Mouse (Mus musculus): ENCODE results near the gene Vav3.

The Vav3 gene

DNA sequence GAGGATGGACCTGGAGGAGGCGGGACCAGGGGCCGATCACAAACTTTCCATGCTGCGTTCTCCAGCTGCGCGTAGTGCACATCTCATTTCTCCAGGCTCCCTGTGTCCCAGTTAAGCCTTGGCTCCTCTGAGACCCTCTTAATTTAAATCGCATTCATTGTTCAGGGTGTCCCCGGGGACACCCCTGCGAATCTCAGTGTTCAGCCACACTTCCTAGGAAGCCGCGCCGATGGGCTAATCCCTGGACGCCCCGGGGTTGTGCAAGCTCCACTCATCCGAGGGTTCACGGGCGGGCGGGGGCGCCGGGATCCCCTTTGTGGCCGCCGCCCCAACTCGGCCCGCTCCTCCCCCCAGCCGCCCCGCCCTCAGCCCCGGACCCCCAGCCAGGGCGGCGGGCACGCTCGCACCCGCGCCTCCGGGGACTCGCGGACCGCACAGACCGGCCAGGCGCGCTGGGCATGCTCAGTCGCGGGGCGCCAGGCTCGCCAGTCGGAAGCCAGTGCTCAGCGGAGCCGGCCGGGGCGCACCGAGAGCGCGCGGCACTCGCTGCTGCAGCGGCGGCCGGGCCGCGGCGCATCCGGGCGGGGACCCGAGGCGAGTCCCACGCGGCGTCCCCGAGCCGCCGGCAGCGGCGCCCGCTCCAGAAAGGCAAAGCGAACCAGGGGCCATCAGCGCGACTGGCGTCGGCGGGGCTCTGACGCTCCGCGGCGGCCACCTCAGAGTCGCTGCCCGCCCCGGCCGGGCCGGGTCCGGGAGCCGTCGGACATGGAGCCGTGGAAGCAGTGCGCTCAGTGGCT, at the start of gene Vav3:
Gene Vav3, plus strand, starts transcription at position 380 of the 797 bp plus-strand sequence.
- no peak for DNase-seq (ENCODE audit: low read depth)

DNA sequence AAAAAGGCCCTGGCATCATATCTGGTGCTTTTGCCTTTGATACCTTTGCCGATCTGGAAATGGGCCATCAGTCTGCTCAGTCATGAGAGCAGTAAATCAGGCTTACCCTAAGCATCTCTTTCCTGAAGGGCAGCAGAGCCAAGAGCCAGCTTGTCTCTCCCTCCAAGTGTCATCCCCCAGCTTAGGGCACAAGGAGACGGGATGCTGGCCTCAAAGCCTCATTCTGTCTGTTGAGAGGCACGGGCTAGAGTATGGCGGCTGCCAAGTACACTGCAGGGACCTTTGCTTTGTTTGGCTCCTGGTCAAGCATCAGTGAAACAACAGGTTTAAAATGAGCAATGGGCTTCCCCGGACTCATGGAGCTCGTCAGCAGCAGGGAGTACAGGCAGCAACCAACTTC, 41.6 kb upstream of the Vav3 start:
- DNase-seq (ENCODE audit: low read depth) = no peak

DNA sequence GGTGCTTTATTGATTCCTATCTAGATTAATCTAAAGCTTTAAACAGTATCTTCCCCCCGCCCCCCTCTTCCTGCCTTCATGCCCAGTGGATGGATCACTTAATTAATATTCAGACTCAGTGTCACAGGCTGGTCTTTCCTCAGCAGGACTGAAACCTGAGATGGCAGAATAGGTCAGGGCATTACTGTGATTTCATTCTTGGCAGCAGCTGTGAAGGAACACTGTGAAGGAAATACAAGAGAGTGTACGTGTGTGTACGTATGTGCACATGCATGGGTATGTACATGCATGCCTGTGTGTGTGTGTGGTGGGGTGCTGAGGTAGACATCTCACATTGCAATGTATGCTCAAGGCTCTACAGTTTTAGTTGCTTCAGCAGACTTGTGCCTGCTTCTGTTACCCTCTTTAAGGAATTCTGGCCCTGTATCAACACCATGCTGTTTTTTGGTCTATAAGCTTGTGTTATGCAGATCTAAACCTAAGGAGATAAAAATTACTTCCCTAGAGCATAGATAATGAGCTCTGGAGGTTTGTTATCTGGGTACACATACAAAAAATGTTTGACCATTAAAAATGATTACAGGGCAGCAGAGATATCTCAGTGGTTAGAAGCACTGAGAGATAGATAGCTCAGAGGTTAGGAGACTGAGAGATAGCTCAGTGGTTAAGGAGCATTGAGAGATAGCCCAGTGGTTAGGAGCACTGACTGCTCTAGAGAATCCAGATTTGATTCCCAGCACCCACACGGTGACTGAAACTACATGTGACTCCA, 41.0 kb upstream of the Vav3 start:
- no peak for DNase-seq (ENCODE audit: low read depth)

DNA sequence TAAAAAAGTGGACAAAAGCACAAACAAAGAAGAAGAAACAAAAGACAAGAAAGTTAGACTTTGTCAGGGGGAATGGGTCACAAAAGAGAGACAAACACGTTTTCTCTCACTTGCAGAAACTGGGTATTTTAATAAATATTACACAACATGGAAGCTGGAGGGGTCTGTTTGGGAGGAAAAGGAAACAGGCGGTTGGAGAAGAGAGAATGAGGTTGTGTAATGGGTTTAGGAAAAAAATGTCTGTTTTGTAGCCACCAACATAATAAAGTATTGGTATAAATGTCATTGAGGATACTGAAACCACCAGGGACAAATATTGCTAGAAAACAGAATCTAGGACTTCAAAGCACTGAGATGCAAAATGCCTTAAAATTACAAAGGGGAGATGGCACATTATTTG, 38.4 kb upstream of the Vav3 start:
- DNase-seq (ENCODE audit: low read depth) = no peak

DNA sequence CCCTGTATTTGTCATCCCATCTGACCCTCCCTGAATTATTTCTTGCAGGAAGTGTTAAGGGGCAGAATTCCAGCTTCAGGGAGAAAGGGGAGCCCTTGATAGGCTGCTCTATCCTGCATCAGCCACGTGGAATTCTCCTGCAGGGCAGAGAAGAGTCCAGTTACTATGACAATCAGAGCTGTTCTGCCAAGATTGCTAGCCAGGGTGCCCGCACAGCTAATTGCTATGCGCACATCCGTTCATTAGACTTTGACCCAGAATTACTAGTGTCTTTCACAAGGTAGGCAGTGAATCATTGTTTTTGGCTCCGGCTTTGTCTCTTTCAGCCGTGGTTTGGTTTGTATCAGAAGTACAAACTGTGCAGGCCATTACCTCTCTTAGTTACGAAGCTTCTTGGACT, 33.0 kb upstream of the Vav3 start:
- DNase-seq (ENCODE audit: low read depth) = no peak

DNA sequence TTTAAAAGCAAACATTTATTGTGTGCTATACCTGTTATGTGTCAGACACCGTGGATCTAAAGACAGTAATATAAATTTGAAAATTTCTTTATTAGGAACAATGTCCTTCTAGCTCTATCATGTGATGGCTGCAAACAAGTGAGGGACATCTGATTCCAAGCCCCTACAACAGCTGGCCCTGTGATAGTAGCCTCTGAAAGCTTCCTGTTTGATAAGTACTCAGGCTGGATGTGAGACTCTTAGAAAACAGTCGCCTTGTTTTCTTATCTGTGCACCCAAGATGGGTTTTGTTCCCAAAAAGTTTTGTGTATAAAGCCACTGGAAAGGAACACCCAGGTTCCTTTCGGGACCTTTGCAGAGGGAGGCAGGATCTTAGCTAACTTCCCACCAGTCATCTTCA, 32.0 kb upstream of the Vav3 start:
- no peak for DNase-seq (ENCODE audit: low read depth)

DNA sequence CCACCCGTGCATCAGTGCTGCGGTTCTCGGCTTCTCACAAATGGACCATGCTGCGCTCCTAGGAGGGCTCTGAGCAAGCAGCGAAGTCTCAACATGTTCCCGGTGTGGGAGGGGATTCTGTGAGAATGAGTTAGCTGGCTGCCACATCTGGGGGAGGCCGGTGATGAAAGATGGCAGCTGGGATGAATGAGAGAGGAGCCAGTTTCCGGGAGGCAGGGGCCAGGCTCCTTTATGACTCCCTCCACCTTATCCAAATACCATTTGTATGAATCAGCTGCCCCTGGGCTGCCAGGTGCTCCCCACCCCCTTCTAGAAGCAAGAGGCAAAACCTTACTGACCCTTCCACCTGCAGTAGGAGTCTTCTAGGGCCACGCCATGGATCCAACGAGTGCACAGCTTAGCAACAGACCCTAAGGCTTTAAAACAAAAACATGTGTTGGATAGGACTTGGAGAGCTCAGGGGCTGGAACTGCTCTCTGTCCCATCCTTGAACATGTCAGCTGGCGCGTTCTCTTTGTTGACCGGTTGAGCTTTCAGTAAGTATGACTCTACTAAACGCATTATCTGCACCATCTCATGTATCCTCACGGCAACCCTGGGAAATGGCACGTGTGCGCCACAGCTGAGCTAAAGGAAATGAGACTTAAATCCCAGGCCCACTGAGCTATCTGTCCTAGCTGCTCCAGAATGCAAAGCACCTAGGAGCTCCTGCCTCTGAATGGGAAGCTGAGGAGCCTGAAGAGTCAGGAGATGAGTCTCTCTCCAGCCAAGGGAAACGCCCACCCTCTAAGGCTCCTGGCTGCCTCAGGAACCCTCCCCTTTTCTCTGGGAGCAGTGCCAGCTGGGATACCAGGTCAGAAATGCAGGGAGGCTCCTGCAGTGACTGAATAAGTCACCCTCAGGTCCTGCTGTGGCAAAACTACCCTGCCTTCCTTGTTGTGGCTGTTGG, 30.9 kb upstream of the Vav3 start:
- DNase-seq (ENCODE audit: low read depth) = no peak

DNA sequence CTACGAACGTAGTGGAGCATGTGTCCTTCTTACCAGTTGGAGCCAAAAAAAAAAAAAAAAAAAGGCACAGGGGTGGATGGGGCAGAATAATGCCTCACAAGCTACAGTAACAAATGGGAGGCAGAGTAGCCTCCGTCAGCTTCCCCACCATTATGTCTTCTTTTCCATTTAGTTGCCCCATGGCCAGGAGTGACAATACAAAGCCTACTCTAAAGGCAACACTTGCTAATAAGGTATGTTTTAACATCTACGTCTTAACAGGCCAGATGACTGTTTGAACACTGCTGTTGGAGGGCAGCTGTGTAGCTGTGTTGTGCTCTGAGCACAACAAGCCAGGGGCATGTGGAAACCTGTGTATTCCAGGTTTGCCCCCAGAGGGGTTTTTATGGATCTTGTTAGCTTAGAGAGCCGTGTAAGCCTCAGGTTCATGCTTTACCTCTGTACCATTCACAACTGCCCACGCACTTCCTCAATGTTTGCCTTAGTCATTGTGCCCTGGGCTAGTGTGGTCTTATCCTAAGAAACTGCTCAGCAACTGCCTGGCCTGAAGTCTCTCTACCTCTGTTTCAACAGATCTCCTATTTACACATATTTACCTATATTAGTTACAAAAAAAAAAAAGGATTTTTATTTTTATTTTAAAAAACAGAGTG, 29.2 kb upstream of the Vav3 start:
- DNase-seq (ENCODE audit: low read depth) = no peak

DNA sequence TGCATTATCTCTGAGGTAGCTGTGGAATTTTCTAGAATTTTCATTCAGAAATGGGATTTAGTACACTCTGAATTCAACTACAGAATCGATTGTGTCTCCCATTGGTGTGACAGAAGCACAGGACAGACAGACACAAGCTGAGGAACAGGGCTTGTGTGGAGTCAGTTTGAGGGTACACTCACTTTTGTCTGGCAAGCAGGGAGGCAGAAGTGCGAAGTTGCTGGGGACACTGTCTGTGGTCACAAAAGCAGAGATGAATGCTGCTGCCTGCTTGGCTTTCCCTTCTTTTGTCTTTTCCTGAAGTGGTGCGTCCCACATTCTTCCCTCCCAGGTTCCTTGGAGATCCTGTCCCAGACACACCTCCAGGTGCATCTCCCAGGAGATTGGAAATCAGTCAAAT, 28.6 kb upstream of the Vav3 start:
- no peak for DNase-seq (ENCODE audit: low read depth)

DNA sequence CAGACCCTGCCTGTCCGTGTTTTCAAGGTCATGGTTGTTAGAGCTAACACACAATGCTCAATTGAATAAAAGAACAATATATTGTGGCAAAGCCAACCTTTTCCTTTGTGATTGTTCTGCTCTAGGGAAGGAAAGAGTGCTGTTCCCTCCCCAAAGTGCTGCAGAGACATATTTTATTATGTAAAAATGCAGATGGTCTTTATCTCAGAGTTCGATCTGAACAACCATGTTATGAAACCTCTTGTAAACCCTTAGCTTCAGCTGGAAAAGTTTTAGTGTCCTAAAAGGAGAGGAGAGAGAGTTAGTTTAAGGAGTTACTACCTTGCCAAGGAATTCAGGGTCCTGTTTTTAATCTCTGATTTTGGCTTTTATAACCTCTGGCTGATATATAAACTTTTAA, 27.0 kb upstream of the Vav3 start:
- DNase-seq (ENCODE audit: low read depth) = no peak

DNA sequence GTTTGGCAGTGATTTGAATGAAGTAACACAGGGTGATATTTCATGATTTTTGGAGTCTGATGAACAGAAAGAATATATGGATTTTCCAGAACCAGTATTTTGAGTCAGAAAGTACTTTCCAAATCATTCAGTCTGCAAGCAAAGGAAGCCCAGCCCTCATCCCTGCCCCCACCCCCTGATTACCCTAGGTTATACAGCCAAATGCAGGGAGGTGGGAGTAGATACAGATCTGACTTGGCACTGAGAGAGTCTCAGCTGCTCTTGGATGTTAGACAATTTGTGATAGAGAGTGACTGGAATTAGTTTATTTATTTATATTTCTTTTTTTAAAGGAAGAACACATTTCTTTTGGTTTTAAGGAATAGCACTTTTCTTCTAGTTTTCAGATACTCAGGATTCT, 18.2 kb upstream of the Vav3 start:
- DNase-seq (ENCODE audit: low read depth) = no peak

DNA sequence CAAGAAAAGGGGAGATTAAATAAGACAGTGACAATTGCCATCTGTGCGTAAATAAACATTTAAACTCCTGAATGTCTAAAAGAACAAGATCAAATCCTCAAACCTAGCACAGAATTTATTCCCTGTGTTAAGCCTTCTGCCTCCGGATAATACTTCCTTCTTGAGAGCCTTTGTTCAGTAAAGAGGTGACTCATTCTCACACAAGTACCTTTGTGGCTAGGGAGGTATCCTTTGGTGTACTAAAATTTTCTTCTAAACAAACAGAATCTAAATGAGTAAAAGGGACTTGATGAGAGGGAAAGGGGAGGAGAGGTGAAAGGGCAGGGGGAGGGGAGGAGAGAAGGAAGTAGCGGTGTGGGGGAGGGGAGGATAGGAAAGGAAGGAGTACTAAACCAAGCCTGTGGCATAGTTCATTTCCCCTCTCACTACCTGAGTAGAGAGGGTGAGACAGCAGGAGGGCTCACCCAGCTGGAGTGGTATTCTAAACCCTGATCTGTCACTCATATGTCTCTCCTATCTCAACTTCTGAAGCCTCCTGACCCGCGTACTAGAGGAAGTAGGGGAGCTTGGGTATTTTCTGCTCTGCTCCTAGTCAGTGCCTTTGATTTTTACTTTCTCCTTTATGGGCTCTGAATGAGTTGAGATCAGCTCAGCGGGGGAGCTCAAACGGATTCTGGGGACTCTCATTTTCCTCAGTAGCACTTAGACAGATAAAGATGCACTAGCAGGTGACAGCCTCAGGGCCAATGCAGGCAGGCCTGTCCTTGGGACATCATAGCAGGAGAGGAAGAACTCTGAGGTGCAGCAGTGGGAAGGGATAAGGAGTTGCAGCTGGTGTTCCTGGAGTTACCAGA, 16.8 kb upstream of the Vav3 start:
- DNase-seq (ENCODE audit: low read depth) = no peak

DNA sequence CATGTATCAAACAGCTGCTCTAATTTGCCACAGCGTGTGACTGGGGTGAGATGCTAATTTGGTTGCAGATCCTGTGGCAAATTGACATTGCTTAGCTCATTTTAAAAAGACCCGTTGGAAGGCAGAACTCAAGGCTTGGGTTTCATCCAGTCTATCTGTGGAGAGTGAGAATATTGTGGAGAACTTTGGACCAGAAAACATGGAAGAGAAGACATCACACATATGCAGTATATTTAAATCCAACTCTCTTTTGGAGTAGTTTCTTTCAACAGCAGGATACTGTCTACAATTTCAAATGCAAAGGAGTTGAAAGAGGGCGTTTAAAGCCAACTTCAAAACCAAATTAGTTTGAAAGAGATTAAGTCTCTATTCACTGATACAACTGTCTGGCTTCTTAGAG, 13.3 kb upstream of the Vav3 start:
- no peak for DNase-seq (ENCODE audit: low read depth)

DNA sequence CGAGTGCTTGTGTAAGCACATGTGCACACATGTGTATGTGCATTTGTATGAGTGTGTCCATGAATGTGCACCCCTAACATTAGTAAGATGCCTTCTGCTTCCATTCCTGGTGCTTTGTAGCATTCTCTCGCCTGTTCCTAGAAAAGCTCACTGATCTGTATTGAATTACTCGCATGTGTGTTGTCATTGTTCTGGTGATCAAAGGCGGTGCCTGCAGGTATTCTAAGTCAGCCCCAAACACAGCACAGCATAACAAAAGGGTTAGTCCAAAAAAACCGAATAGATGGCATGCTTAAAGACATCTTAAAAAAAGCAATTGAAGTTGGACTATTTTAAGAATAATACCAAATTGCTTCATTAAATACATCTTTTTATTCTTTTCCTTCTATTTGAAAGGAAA, 7.7 kb upstream of the Vav3 start:
- no peak for DNase-seq (ENCODE audit: low read depth)

DNA sequence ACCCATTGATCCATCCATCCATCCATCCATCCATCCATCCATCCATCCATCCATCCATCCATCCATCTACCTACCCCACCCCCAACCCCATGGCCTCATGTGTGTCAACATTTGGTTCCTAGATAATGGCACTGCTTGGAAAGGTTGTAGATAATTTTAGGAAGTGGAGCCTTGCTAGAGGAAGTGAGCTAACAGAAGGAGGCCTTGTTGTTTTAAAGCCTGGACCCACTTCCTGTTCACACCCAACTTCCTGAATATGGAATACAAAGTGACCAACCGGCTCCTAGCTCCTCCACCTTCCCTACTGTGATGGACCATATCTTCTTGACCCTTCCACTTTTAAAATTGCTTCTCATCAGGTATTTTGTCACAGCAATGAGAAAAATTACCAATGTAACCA, 5.0 kb upstream of the Vav3 start:
- no peak for DNase-seq (ENCODE audit: low read depth)

DNA sequence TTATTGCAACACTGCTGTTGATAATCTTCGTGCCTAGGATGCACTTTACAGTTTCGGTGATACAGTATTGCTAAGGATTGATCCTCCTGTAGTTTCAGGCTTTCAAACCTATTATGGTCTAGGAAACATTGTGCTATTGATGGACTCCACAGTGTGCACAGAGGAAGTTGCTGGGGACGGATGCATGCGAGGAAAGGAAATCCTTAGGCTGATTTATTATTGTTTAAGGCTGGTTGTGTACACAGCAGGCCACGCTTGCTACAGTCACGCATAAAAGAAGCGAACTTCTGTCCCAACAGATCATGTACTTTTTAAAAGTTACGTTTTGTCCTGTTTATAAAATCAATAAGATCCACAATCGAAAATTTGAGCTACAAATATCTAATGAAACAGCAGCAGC, 1.2 kb upstream of the Vav3 start:
- no peak for DNase-seq (ENCODE audit: low read depth)

DNA sequence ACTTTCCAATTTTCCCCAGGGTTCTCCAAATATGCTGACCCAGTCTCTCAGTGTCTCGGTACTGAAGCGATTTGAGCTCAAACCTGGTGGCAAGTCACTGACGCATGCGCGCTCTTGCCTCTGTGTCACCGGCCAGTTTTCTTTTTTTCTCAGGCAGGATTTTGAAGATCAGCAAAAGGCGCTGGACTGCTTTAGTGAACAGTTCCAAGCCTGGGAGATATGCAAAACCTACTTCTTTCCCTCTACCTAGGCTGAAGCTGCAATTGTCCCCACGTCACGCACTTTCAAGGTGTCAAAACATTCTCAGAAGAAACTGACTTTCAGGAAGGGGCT, 546 bp upstream of the Vav3 start:
- no peak for DNase-seq (ENCODE audit: low read depth)

DNA sequence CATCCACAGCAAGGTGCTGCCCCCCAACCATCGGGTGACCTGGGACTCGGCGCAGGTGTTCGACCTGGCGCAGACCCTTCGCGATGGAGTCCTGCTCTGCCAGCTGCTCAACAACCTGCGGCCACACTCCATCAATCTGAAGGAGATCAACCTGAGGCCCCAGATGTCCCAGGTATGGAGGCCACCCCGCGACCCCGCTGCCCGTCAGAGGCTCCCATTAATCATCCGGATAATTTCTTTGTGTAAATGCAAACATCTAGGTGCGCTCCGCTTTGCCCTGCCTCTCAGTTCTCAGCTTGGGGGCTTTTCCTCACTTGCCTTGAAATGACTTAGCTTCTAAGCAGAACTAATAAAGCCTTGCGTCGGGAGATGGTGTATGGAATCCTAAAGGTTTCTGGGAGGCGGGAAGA, 623 bp downstream of the Vav3 start:
- no peak for DNase-seq (ENCODE audit: low read depth)

DNA sequence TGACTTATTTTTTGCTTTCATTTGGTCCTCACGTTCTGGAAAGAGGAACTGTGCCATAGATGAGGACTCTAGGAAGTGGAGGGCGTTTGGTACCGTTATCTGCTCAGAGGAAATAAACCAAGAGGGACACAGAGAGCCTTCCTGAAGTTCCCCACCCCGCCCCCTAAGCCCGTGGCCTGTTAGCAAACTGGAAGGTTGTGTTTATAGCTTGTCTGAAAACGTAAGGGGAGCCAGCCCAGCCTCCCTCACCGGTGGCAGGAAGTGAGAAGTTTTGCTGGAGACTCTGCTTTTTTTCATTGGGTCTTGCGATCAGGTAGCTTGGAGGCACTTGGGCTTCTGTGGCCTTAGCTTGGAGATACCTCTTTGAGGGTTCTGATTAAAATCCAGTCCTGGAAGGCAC, 1.2 kb downstream of the Vav3 start:
- no peak for DNase-seq (ENCODE audit: low read depth)

DNA sequence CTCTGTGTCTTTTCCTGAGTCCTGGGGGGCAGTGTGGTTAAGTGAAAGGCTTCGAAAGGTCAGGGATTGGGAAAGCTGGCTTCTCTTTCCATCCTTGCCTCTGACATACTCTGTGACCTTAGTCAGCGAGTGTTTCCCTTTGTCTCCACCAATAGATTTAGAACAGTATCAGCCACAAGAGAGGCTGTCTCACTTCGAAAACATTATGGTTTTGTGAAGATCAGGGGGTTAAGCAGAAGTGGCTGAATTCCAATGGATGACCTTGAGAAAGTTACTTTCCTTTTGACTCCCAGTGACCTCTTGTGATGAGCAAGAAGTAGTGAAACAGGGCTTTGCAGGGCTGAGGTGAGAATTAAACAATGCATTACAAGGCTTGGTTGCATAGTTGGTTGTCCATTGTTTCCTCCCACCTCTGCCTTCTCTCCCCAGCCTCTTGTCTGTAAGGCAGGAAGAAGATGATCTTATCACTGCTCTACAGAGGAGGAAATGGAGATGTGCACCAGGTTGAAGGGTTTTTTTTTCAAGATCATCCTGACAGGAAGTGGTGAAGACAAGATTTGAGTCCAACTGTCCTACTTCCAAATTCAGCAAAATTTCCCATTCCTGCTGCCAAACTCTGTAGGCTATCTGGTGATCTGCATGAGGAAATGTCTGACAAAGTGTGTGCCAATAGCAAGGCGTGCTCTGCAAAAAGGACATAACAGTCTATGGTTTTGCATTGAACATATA, 11.7 kb downstream of the Vav3 start:
- DNase-seq (ENCODE audit: low read depth) = no peak

DNA sequence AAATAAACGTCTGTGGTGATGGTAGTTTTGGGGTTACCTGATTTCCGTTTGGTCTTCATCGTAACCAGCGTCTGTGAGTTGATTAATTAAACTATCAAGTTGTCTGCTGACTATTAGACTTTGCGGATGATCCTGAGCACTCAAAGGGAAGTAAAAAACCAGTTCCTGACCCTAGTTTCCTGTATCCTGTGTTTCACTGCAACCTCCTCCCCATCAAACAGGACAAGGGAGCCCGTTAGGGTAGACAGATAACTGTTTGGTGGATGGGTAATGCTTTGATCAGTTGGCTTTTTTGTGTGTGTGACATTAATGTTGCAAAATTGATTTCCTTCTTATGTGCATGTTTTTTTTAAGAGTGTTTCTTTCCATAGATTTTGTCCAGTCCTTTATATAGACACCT, 12.2 kb downstream of the Vav3 start:
- no peak for DNase-seq (ENCODE audit: low read depth)

All from c-Kit-positive CD71-positive TER-119-negative erythroid progenitor cells, embryonic 14.5 days (primary cell).